Mouse (Mus musculus) myocyte (in vitro differentiated cells): ENCODE data around the gene Xpo6.

Experiments used
- REST ChIP-seq: IDR thresholded peaks from one replicate; pipeline ENCODE4 v1.6.1; 2011; ENCODE audit warnings: mild to moderate bottlenecking, control low read depth, moderate library complexity; ENCODE audit not compliant: insufficient read depth, insufficient read length
- USF1 ChIP-seq: IDR thresholded peaks from one replicate; pipeline ENCODE4 v1.6.1; 2011; ENCODE audit warnings: low read depth, mild to moderate bottlenecking, control low read depth, moderate library complexity

- TF ChIP-seq USF1 (no peak), REST (no peak)
Measured at GRCm38 (mm10) chr7:126085154-126085553, 115.1 kb downstream of the Xpo6 start.
